Mouse (Mus musculus) lung, adult 2 months (tissue): ENCODE results near the gene Susd6.

Experiments
- CTCF ChIP-seq: fragments of 200-500 bp; IDR thresholded peaks from 2 replicates; pipeline ENCODE4 v1.5.1; 2011; ENCODE audit warnings: mild to moderate bottlenecking, low read length, control low read depth; ENCODE audit not compliant: insufficient read depth
- POLR2A ChIP-seq: fragments of 200-500 bp; IDR thresholded peaks from 2 replicates; pipeline ENCODE4 v1.6.1; 2011; ENCODE audit warnings: low read depth, mild to moderate bottlenecking, control low read depth, low read length, borderline replicate concordance; ENCODE audit errors: extremely low read depth

DNA sequence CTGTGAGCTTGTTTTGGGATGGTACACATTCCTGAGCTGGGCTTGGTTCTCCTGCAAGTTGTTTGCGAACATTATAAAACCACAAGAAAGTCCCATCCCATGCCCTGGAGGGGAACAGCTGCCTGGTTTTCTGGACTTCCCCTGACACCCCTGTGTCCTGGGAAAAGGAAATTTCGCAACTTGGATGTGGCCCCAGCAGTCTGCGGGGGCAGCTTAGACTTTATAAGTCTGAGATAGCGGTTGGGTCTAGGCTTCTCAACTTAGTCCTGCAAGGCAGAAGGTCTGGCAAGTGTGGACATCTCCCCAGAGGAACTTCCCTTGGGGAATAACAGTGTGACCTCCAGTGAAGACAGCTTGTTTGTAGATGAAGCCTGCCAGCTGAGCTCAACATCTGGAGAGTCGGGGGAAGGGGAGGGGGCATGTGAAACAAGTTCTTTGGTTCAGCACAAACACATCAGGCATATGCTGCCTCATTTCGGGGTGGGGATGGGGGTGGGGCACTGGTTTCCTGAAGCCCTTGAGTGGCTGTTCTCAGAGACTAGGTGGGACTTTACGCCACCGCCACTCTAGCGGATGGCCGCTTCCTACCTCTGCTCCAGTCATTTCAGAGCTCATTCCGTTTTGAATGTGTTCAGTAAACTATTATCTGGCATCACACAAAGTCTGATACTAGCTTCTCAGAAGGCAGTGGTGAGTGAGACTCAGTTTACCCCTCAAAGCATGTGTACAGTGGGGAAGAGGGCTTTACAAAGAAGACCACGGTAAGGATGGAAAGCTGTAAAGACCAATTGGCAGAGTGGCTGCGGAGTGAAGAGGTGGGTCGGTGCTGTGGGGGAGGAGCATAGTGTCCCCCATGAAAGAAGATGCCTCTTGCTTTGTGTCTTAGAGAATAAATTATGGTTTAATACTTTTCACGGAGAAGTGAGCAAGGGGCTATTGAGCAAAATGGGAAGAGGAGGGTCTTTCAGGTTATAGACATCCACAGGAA is 95.3 kb downstream of the Susd6 start:
- TF ChIP-seq CTCF (no peak), POLR2A (peak; percentile 25; the same call in 1 of the 2 replicates)
